Mouse (Mus musculus): Measurements from ENCODE around the gene Cfd. TPM values are rescaled to one million over a fixed set of nuclear protein-coding genes. Genes with fewer than 3 reads are reported as not detected.
A peak's percentile ranks its signal among the peaks of the same experiment; 100 is the strongest.

Gene Cfd
- not detected for polyA plus RNA-seq (2017; shearing (Covaris generic))

- ATAC-seq = no peak
Observed at GRCm38 (mm10) chr10:79890670-79891069, at the start of gene Cfd. Gene Cfd (plus strand): TSS chr10:79890853.

DNA sequence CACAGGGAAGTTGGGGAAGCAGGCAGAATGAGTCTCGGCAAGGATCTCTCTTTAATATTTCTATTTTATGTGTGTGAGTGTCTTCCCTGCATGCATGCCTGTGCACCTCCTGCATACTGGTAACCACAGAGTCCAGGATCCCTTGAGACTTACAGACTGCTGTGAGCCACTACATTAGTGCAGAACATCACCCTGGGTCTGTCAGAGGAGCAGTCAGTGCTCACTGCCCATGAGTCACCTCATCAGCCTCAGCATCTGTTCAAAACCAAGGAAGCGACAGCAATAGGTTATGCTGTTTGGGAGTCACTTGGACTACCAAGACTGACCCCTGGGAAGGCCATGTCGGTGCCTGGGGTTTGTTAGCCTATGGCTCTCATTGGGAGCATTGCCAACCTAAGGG lies 48.3 kb upstream of the Cfd start:
- no peak for ATAC-seq

GRCm38 (mm10) chr10:79843476-79843875 lies 47.2 kb upstream of the Cfd start:
- no peak for ATAC-seq

DNA sequence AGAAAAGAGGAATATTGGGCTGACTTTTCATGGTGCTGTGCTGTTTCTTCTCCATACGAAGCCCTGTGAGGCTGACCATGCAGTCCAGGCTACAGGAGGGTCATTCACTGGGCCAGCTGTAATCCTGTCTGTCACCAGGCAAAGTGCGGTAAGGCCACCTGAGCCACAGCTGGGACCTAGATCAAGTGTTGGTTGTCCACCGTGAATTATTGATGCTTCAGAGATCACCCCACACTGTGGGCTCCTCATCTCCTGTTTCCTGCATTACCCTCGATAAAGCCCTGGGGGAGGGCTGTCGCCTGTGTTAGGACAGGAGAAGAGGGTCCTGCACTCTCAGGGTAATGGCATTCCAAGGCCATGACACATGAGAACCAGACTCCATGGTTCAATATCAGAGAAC lies 44.1 kb upstream of the Cfd start:
- no peak for ATAC-seq

- no peak for ATAC-seq
Observed at GRCm38 (mm10) chr10:79849941-79850628, 40.6 kb upstream of the Cfd start.

DNA sequence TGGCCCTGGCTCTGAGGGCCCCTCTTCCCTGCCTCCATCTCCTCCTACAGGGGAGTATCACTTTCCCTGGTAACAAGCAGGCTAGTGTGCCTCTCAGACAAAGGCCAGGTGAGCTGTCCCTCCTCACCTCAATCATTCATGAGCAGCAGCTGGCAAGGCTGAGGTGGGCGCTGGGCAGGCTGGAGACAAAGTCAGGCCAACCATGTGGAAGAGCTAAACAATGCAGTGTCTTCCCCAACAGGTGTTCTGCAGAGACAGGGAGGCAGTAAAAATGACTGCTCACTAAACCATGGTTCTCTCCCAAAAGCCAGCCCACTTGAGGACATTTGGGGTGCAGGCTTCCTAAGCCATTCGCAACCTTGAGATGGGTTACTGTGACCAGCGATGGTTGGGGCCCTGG lies 39.0 kb upstream of the Cfd start:
- ATAC-seq = no peak

DNA sequence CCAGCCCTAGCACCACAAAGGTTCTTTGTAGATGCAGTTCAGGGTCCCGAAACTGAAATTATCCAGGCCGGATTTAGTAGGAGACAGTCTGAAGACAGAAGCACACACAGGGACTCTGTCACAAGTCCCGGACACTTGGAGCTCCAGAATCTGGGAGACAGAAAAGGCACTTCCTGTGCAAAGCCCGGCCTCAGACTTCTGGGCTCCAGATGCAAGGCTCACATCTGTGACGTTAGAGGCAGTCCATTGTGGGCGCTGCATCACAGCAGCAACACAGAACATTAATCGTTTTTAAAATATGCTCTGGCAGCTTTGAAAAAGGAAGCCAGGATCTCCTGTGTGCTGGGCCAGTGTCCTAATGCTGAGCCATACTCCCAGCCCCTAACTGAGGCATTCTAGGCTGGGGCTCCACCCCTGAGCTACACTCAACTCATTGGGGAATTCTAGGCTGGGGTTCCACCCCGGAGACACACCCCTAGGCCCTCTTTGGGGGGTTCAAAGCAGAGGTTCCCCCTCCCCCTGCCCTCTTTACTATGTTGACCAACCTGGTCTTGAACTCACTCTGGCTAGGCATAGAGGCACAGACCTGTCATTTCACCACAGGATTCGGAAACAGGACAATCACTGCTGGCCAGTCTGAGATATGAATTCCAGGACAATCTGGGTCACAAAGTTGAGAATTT lies 38.4 kb upstream of the Cfd start:
- no peak for ATAC-seq

DNA sequence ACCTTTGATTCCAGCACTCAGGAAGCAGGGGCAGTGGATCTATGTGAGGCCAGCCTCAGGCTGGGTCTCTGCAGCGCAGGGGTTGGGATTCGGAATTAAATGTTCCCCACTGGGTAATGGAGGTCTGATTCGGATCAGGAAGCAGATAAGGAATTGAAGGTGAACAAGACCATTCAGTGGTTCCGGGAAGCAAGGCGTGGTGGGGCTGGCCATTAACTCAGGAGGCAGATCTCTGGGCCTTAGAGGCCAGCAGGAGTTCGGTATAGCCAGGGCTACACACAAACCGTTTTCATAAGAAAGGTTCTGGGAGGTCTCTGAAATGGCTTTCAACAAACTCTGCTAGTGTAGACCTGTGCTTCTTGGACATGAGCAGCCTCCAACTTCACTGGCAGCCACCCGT lies 37.8 kb upstream of the Cfd start:
- ATAC-seq = no peak

DNA sequence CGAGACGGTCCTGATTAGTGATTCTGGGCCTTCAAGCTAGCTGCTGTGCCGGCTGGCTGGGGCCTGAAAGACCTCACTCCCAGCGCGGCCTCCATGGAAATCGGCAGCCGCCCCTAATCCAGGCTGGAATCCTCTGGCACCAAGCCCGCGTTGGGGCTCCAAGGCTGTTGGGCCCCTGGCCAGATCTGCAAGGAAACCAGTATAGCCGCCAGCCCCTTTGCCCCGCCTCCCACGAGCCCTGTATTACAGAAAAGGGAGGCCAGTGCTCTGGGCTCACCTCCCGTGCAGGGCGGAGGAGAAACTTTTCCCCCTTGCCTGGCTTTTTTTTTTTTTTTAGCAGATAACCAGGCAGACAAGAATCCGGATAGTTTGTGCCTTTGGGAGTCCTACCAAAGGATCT lies 37.3 kb upstream of the Cfd start:
- no peak for ATAC-seq

DNA sequence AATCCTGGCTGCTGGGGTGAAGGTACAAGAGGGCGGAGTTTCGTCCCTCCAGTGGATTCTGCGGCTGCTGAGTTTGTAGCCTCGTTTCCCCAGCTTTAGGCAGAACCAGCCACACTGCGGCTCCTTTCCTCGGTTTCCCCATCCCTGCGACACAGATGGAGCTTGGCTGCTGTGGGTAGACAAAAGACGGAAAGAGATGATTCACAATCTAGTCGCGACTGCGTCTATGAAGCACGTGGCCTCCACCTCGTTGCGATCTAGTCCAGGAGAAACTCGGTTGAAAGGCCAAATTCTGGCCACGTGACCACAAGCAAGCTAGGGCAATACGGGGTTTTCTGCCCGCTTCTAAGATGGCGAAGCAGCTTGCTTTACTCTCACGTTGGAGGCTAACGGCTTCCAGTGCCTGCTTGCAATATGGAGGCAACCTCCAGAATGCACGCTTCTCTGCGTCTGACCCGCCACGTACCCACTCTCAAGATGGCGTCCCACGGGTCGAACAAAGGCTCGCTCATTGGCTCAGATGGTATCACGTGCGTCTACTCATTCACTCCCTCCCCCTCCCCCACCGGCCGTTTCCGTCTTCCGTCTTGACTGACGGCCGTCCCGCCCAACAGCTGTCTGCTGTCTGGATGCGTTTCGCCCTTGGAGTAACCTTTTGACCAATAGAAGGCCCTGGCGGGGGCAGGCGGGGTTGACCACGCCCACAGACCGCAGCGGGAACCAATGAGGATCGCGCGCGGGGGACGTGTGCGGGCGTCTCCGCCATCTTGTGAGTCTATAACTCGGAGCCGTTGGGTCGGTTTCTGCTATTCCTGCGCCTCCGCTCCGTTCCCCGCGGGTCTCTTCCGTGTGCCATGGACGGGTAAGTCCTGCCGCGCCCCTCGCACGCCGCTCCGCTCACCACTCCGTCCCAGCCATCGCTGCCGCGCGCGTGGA lies 36.5 kb upstream of the Cfd start, which contains the start of gene Ptbp1:
Gene Ptbp1 (plus strand): TSS at position 568 of the 936 bp plus-strand sequence.
- ATAC-seq = peak; percentile 80

GRCm38 (mm10) chr10:79854801-79855541 lies 35.7 kb upstream of the Cfd start:
- peak; percentile 25 for ATAC-seq

DNA sequence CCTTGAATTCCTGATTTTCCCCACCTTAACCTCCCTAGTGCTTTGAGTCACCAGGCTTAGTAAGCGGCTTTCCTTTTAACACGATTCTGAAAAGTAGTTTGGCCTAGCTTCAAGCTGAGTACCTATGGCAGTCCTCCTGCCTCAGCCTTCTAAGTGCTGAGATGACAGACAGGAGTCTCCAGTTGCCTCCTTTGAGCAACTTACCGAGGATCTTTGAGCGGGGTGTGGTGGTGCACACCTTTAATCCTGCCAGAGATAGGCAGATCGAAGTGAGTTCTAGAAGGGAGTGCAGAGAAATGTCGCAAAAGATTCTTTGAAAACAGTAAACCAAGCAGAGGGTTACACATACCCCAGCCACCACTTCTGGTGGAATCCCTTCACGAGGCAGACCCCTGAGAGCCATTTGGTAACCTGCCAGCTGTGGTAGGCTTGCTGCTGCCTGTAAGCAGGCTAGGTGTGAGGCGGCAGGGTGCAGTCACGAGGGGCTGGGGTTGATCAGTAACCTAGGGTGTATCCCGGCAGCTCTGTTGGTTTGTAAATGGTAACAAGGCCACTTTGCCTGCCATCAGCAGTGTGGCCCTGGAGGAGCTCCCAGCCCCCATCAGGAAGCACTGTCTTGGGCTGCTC lies 35.0 kb upstream of the Cfd start:
- no peak for ATAC-seq

GRCm38 (mm10) chr10:79856280-79856679 lies 34.4 kb upstream of the Cfd start:
- ATAC-seq = no peak

GRCm38 (mm10) chr10:79856704-79857451 lies 33.8 kb upstream of the Cfd start:
- no peak for ATAC-seq

DNA sequence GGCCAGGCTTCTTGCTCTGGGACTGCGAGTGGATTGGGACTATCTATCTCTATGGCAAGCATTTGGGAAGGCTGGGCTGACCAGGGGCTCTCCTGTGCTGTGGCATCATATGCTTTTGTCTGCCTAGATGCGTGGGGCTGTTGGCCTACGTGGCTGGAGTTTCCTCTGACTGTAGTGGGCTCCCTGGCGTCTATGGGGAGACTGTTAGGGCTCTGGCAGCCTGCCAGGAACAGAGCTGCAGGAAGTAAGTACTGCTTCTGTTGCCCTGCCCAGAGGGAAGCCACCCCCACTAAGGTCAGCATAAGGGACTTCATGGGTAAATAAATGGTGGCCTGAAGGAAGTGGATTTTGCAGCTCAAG lies 33.2 kb upstream of the Cfd start:
- ATAC-seq = no peak

DNA sequence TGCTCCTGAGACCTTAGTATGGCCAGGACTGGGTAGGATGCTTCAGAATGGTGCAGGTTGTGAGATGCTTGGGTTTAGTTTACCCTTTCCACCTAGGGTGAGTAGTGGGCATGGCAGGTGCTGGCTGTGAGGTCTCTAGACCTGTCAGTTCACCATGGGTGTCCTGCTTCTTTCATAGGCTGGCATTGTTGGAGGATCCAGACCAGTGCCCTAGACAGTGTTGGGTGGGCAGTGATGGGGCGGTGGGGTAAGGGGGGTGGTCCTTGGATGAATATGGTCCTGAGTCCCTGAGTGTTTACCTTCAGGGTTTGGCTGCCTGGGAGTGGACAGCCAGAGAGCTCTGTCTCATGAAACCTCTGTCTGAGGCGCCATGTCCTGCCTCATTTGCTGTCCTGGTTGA lies 32.8 kb upstream of the Cfd start:
- ATAC-seq = no peak

GRCm38 (mm10) chr10:79858416-79859074 lies 32.1 kb upstream of the Cfd start:
- ATAC-seq = no peak

DNA sequence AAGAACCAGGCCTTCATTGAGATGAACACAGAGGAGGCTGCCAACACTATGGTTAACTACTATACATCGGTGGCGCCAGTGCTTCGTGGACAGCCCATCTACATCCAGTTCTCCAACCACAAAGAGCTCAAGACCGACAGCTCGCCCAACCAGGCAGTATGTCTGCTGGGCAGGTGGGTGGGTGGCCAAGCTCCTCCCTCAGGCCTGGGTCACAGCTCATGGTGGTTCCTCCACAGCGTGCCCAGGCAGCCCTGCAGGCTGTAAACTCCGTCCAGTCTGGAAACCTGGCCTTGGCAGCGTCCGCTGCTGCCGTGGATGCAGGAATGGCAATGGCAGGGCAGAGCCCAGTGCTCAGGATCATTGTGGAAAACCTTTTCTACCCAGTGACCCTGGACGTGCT lies 31.5 kb upstream of the Cfd start:
- no peak for ATAC-seq

DNA sequence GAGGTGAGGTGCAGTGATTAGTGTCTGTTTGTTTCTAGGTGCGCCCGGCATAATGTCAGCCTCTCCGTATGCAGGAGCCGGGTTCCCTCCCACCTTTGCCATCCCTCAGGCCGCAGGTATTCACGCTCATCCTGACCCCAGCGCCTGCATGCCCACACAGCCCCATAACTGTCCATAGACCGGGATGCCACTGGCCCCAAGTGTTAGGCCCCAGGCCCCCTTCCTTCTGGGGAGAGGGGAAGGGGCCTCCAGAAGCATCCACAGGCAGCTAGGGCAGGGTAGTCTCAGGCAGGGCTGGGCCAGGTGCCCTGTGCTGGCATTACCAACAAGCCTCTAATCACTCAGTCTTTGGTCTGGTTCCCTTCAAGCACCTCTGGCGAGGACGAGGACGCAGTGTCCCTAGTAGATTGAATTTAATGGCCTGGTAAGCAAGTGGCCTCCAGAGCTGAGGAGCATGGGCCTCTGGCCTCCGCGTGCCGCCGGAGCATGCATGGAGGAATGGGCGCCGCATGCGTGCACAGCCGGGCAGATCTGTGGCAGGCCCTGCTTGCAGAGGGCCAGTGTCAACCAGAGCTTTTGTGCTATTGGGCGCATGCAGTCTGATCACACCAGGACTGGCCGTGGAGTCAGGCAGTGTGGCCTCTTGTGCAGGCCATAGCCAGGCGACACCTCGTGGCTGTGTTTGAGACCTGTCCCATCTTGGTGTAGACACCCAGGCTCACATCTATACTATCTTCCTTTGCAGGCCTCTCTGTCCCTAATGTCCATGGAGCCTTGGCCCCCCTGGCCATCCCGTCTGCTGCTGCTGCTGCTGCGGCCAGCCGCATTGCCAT lies 30.4 kb upstream of the Cfd start:
- no peak for ATAC-seq
